Mouse (Mus musculus): ENCODE results near the gene Mcidas.

- no peak for TF ChIP-seq GATA1 (IDR thresholded peaks at IDR 0.05; ENCODE audit: borderline replicate concordance, low read length)
- no peak for TF ChIP-seq FLI1 (IDR thresholded peaks at IDR 0.05; ENCODE audit: low read length)
These were observed 3.3 kb upstream of the Mcidas start for GRCm38 (mm10) chr13:112990346-112990745.

All from megakaryocyte, embryonic 14.5 days (primary cell).